8 mouse cellular contexts compared by ENCODE assay signal in genomic region chrX:12134541-12134940, GRCm38 (mm10). TPM values are rescaled to one million over a fixed set of nuclear protein-coding genes. Genes with fewer than 3 reads are reported as not detected.
A peak's percentile ranks its signal among the peaks of the same experiment; 100 is the strongest.
DNase-seq lines count a peak whose midpoint lies in the region; ATAC-seq lines count a peak whose summit lies in the region.

No protein-coding gene starts in this region.

- H3K9me3 ChIP-seq in heart, embryonic 11.5 days (replicated peaks; ENCODE audit: control insufficient read depth, low read length): no peaks in the 10 kb centered on the region
- H3K9me3 ChIP-seq in kidney, embryonic 15.5 days (replicated peaks): no peaks in the 10 kb centered on the region

- H3K27ac ChIP-seq in heart, embryonic 11.5 days (ENCODE audit: low read depth, low read length): peak overlapping the region; percentile 87; the same call in 1 of the 2 replicates
- peak overlapping the region; percentile 82 for H3K27ac ChIP-seq in kidney, embryonic 15.5 days

- H3K36me3 ChIP-seq in heart, embryonic 11.5 days (ENCODE audit: control insufficient read depth, insufficient read depth, low read length): no peaks in the 10 kb centered on the region
- no peaks in the 10 kb centered on the region for H3K36me3 ChIP-seq in kidney, embryonic 15.5 days

- peak overlapping the region; percentile 77 for H3K4me2 ChIP-seq in heart, embryonic 11.5 days
- H3K4me2 ChIP-seq in kidney, embryonic 15.5 days: peak overlapping the region; percentile 74

- no peak for ATAC-seq in heart, embryonic 11.5 days (replicated peaks; ENCODE audit: insufficient number of reproducible peaks, low FRiP score, low TSS enrichment)
- peak; percentile 14; the same call in 1 of the 2 replicates for ATAC-seq in kidney, embryonic 15.5 days (replicated peaks; ENCODE audit: low FRiP score)
- ATAC-seq in erythroid progenitor cell, adult 5-6 weeks (replicated peaks; ENCODE audit: low FRiP score, poor library complexity, severe bottlenecking): no peak

- 5% methylated on average over 19 of the region's 19 CpGs for WGBS in heart, embryonic 11.5 days (ENCODE audit: insufficient replicate concordance)
- WGBS in kidney, embryonic 15.5 days: 5% methylated on average over 18 of the region's 19 CpGs

- H3K4me1 ChIP-seq in heart, embryonic 11.5 days (ENCODE audit: control insufficient read depth, insufficient read depth, low read length): peaks cover 12% of the 10 kb centered on the region
- peaks cover 76% of the 10 kb centered on the region for H3K4me1 ChIP-seq in kidney, embryonic 15.5 days

- peaks cover 73% of the 10 kb centered on the region for H3K27me3 ChIP-seq in heart, embryonic 11.5 days (ENCODE audit: control insufficient read depth, insufficient read depth, low read length)
- peaks cover 91% of the 10 kb centered on the region for H3K27me3 ChIP-seq in kidney, embryonic 15.5 days

- peak; percentile 71 for DNase-seq in urinary bladder, postnatal 14 days (ENCODE audit: low spot score)
- no peak for DNase-seq in urinary bladder, postnatal 25 days (ENCODE audit: low spot score)
- peak; percentile 79 for DNase-seq in embryo, embryonic 11 days
- DNase-seq in lung, postnatal 14 days: peak; percentile 82
- peak; percentile 70 for DNase-seq in retina, embryonic 14.5 days (ENCODE audit: low spot score)

- H3K4me3 ChIP-seq in heart, embryonic 11.5 days (ENCODE audit: low read depth, low read length): peak overlapping the region; percentile 44; the same call in 1 of the 2 replicates
- peak overlapping the region; percentile 40; the same call in 1 of the 2 replicates for H3K4me3 ChIP-seq in kidney, embryonic 15.5 days (replicated peaks)

- peak overlapping the region; percentile 3; the same call in 1 of the 2 replicates for H3K9ac ChIP-seq in heart, embryonic 11.5 days (ENCODE audit: low read depth, low read length)
- H3K9ac ChIP-seq in kidney, embryonic 15.5 days: no peak overlapping the region

RNA-seq across cellular contexts. Expression of gene Bcor, which starts 25.6 kb away (rescaled TPM):
- polyA plus RNA-seq in heart, embryonic 11.5 days (2014; fragmentation: Nextera tagmentation; extraction: Ambion mirVana): 18.7 and 20.2 TPM in 2 replicates
- 18.8 and 19.3 TPM in 2 replicates for polyA plus RNA-seq in kidney, embryonic 15.5 days (2015; fragmentation: Nextera tagmentation; extraction: Ambion mirVana)
- 21.4 and 32.4 TPM in 2 replicates for total RNA-seq in erythroid progenitor cell, adult 5-6 weeks (2015; ENCODE audit: low replicate concordance)
- 26.3 and 35.9 TPM in 2 replicates for total RNA-seq in erythroid progenitor cell, adult 5-6 weeks (2017; ENCODE audit: low replicate concordance)
